Mouse (Mus musculus): ENCODE measurements around the gene Nupr1.
A peak's percentile ranks its signal among the peaks of the same experiment; 100 is the strongest.

DNA sequence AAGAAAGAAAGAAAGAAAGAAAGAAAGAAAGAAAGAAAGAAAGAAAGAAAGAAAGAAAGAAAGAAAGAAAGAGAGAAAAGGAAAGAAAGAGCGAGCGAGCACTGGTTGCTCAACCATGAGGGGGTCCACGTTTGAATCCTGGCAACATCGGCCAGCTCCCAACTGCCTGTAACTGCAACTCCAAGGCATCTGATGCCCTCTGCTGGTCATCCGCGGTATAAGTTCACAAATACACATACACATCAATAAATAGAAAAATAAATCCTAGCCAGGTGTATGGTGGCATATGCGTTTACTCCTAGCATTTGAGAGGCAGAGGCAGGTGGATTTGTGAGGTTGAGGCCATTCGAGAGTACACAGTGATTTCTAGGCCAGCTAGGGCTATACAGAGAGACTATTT, 53.7 kb downstream of the Nupr1 start:
- TF ChIP-seq CTCF (conservative IDR thresholded peaks at IDR 0.05; ENCODE audit: low read length) (peak; percentile 89), POU5F1 (IDR thresholded peaks at IDR 0.05; ENCODE audit: borderline replicate concordance, low read length) (no peak)
